Mouse (Mus musculus) heart, adult 2 months (tissue): ENCODE measurements at regions not wholly inside any gene's neighbourhood (a gene's known extent, or its start where the extent isn't known, plus 50 kb on each side); places are given as distances from the start of the nearest gene placed in this dataset.

ENCODE experiments used
- CTCF ChIP-seq: fragments of 200-600 bp; IDR thresholded peaks from 2 replicates; pipeline ENCODE4 v1.8.1; 2022; ENCODE audit warnings: antibody characterized with exemption, mild to moderate bottlenecking, moderate library complexity
- EP300 ChIP-seq: fragments of 200-500 bp; IDR thresholded peaks from 2 replicates; pipeline ENCODE4 v1.6.1; 2011; ENCODE audit warnings: low read depth, low read length, control low read depth; ENCODE audit not compliant: insufficient read depth

DNA sequence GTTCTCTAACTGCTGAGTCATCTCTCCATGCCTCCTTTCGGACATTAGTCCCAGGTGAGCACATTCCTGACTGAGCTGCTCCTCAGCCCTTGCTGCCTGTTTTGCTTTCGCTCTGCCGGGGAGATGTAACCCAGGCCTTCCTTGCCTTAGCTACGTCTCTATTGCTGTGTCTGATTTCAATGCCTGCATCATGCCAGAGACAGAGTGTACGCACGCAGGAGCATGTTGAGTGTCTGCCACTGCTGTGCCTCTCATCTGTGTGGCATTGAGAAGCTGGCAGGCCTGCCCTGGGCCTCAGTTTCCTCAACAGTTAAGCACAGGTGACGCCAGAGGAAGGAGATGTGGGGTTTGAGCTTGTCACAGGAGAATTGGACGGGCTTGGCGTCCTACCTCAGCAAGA, 55.7 kb upstream of the Eef2kmt start:
- TF ChIP-seq CTCF (no peak), EP300 (no peak)
